Mouse (Mus musculus): Measurements from ENCODE around the gene Dpp6. TPM values are rescaled to one million over a fixed set of nuclear protein-coding genes. Genes with fewer than 3 reads are reported as not detected.

Gene Dpp6
- polyA plus RNA-seq, 1 experiment from 2014 or later: 1.0 TPM

GRCm38 (mm10) chr5:27664111-27664510, 847.1 kb downstream of the Dpp6 start:
- Histone ChIP-seq H3K4me2 (replicated peaks; ENCODE audit: low read depth) (no peak overlapping the region), H3K36me3 (ENCODE audit: control insufficient read depth, insufficient read depth, low read length) (no peaks in the 10 kb centered on the region), H3K4me1 (replicated peaks; ENCODE audit: control insufficient read depth, insufficient read depth) (no peaks in the 10 kb centered on the region), H3K27me3 (ENCODE audit: control insufficient read depth, insufficient read depth, low read length) (no peaks in the 10 kb centered on the region), H3K27ac (replicated peaks) (no peak overlapping the region), H3K9ac (ENCODE audit: low read length) (no peak overlapping the region), H3K9me3 (ENCODE audit: control insufficient read depth, low read length) (no peaks in the 10 kb centered on the region), H3K4me3 (ENCODE audit: low read depth, low read length) (no peak overlapping the region)
- 84% methylated on average over 4 of the region's 4 CpGs for WGBS
- no peak for TF ChIP-seq EP300 (optimal IDR thresholded peaks at IDR 0.05)
- no peak for TF ChIP-seq CTCF (IDR thresholded peaks at IDR 0.05; ENCODE audit: low read depth)
- ATAC-seq (ENCODE audit: low FRiP score, low TSS enrichment) (no peak), DNase-seq (ENCODE audit: low spot score) (no peak)

GRCm38 (mm10) chr5:27671487-27671886, 854.5 kb downstream of the Dpp6 start:
- H3K27me3 ChIP-seq (ENCODE audit: control insufficient read depth, insufficient read depth, low read length): no peaks in the 10 kb centered on the region
- no peaks in the 10 kb centered on the region for H3K36me3 ChIP-seq (ENCODE audit: control insufficient read depth, insufficient read depth, low read length)
- H3K4me2 ChIP-seq (replicated peaks; ENCODE audit: low read depth): no peak overlapping the region
- 50% methylated on average over 2 of the region's 2 CpGs for WGBS
- DNase-seq (ENCODE audit: low spot score) (no peak), ATAC-seq (ENCODE audit: low FRiP score, low TSS enrichment) (no peak; the same call in 1 of the 2 replicates)
- H3K27ac ChIP-seq (replicated peaks): no peak overlapping the region
- no peak overlapping the region for H3K9ac ChIP-seq (ENCODE audit: low read length)
- no peak overlapping the region for H3K4me3 ChIP-seq (ENCODE audit: low read depth, low read length)
- H3K9me3 ChIP-seq (ENCODE audit: control insufficient read depth, low read length): no peaks in the 10 kb centered on the region
- H3K4me1 ChIP-seq (replicated peaks; ENCODE audit: control insufficient read depth, insufficient read depth): no peaks in the 10 kb centered on the region
- TF ChIP-seq EP300 (optimal IDR thresholded peaks at IDR 0.05) (no peak), CTCF (IDR thresholded peaks at IDR 0.05; ENCODE audit: low read depth) (no peak)

- ATAC-seq (ENCODE audit: low FRiP score, low TSS enrichment) (peak; percentile 40; the same call in 1 of the 2 replicates), DNase-seq (ENCODE audit: low spot score) (peak; percentile 60)
- Histone ChIP-seq H3K9me3 (ENCODE audit: control insufficient read depth, low read length) (no peaks in the 10 kb centered on the region), H3K4me2 (replicated peaks; ENCODE audit: low read depth) (no peak overlapping the region), H3K4me3 (ENCODE audit: low read depth, low read length) (no peak overlapping the region), H3K9ac (ENCODE audit: low read length) (no peak overlapping the region), H3K36me3 (ENCODE audit: control insufficient read depth, insufficient read depth, low read length) (no peaks in the 10 kb centered on the region), H3K27ac (replicated peaks) (no peak overlapping the region), H3K4me1 (replicated peaks; ENCODE audit: control insufficient read depth, insufficient read depth) (no peaks in the 10 kb centered on the region), H3K27me3 (ENCODE audit: control insufficient read depth, insufficient read depth, low read length) (no peaks in the 10 kb centered on the region)
- TF ChIP-seq CTCF (IDR thresholded peaks at IDR 0.05; ENCODE audit: low read depth) (peak; percentile 67), EP300 (optimal IDR thresholded peaks at IDR 0.05) (no peak)
- 42% methylated on average over 5 of the region's 5 CpGs for WGBS
Observed at GRCm38 (mm10) chr5:27677247-27677666, 860.3 kb downstream of the Dpp6 start.

GRCm38 (mm10) chr5:27679151-27679550, 862.1 kb downstream of the Dpp6 start:
- H3K27ac ChIP-seq (replicated peaks): no peak overlapping the region
- TF ChIP-seq CTCF (IDR thresholded peaks at IDR 0.05; ENCODE audit: low read depth) (no peak), EP300 (optimal IDR thresholded peaks at IDR 0.05) (no peak)
- ATAC-seq (ENCODE audit: low FRiP score, low TSS enrichment) (no peak), DNase-seq (ENCODE audit: low spot score) (no peak)
- no peaks in the 10 kb centered on the region for H3K27me3 ChIP-seq (ENCODE audit: control insufficient read depth, insufficient read depth, low read length)
- no peak overlapping the region for H3K4me3 ChIP-seq (ENCODE audit: low read depth, low read length)
- H3K9me3 ChIP-seq (ENCODE audit: control insufficient read depth, low read length): no peaks in the 10 kb centered on the region
- no peaks in the 10 kb centered on the region for H3K4me1 ChIP-seq (replicated peaks; ENCODE audit: control insufficient read depth, insufficient read depth)
- WGBS: 78% methylated on average over 1 of the region's 1 CpGs
- H3K4me2 ChIP-seq (replicated peaks; ENCODE audit: low read depth): no peak overlapping the region
- no peaks in the 10 kb centered on the region for H3K36me3 ChIP-seq (ENCODE audit: control insufficient read depth, insufficient read depth, low read length)
- H3K9ac ChIP-seq (ENCODE audit: low read length): no peak overlapping the region

- DNase-seq (ENCODE audit: low spot score) (peak; percentile 31), ATAC-seq (ENCODE audit: low FRiP score, low TSS enrichment) (no peak)
- WGBS: 30% methylated on average over 5 of the region's 5 CpGs
- TF ChIP-seq CTCF (IDR thresholded peaks at IDR 0.05; ENCODE audit: low read depth) (peak; percentile 75), EP300 (optimal IDR thresholded peaks at IDR 0.05) (no peak)
- no peaks in the 10 kb centered on the region for H3K4me1 ChIP-seq (replicated peaks; ENCODE audit: control insufficient read depth, insufficient read depth)
- no peak overlapping the region for H3K4me3 ChIP-seq (ENCODE audit: low read depth, low read length)
- no peaks in the 10 kb centered on the region for H3K9me3 ChIP-seq (ENCODE audit: control insufficient read depth, low read length)
- H3K27ac ChIP-seq (replicated peaks): no peak overlapping the region
- no peaks in the 10 kb centered on the region for H3K27me3 ChIP-seq (ENCODE audit: control insufficient read depth, insufficient read depth, low read length)
- no peak overlapping the region for H3K4me2 ChIP-seq (replicated peaks; ENCODE audit: low read depth)
- no peak overlapping the region for H3K9ac ChIP-seq (ENCODE audit: low read length)
- no peaks in the 10 kb centered on the region for H3K36me3 ChIP-seq (ENCODE audit: control insufficient read depth, insufficient read depth, low read length)
Observed at GRCm38 (mm10) chr5:27680476-27680875, 863.5 kb downstream of the Dpp6 start.

- Histone ChIP-seq H3K27ac (replicated peaks) (no peak overlapping the region), H3K9ac (ENCODE audit: low read length) (no peak overlapping the region), H3K4me3 (ENCODE audit: low read depth, low read length) (no peak overlapping the region), H3K4me1 (replicated peaks; ENCODE audit: control insufficient read depth, insufficient read depth) (no peaks in the 10 kb centered on the region), H3K4me2 (replicated peaks; ENCODE audit: low read depth) (no peak overlapping the region), H3K27me3 (ENCODE audit: control insufficient read depth, insufficient read depth, low read length) (no peaks in the 10 kb centered on the region), H3K36me3 (ENCODE audit: control insufficient read depth, insufficient read depth, low read length) (no peaks in the 10 kb centered on the region), H3K9me3 (ENCODE audit: control insufficient read depth, low read length) (no peaks in the 10 kb centered on the region)
- DNase-seq (ENCODE audit: low spot score) (no peak), ATAC-seq (ENCODE audit: low FRiP score, low TSS enrichment) (no peak; the same call in 1 of the 2 replicates)
- TF ChIP-seq CTCF (IDR thresholded peaks at IDR 0.05; ENCODE audit: low read depth): no peak
- no peak for TF ChIP-seq EP300 (optimal IDR thresholded peaks at IDR 0.05)
- WGBS: 31% methylated on average over 11 of the region's 11 CpGs
Observed at GRCm38 (mm10) chr5:27685162-27685561, 868.2 kb downstream of the Dpp6 start.
